Comparison of ENCODE assay signal across 15 mouse cellular contexts in genomic region chr15:78305341-78305933, GRCm38 (mm10). TPM values are rescaled to one million over a fixed set of nuclear protein-coding genes. Genes with fewer than 3 reads are reported as not detected.
DNase-seq lines count a peak whose midpoint lies in the region; ATAC-seq and TF ChIP-seq lines count a peak whose summit lies in the region.
"Had no signal": no experiment of that assay in that cellular context is flagged by ENCODE, and none has a peak within 500 bp of the region (broad histone marks: within the 10 kb centered on the region; RNA-seq: fewer than 3 reads in every experiment).

TSS of gene Csf2rb2 (minus strand) at chr15:78305721.

- no peak for TF ChIP-seq POLR2A in spleen, adult 2 months (IDR thresholded peaks at IDR 0.05; ENCODE audit: low read depth, low read length)

- no peak for TF ChIP-seq CTCF in spleen, adult 2 months (IDR thresholded peaks at IDR 0.05; ENCODE audit: extremely low read depth, insufficient read depth, insufficient read length, insufficient replicate concordance)

- H3K4me2 ChIP-seq in liver, embryonic 16.5 days (ENCODE audit: low read depth, low read length), result 0 out of 2 replicates have a peak within 1 kb of the TSS, but pooled peaks have one; percentile 24
- H3K4me2 ChIP-seq: embryonic facial prominence, embryonic 12.5 days; forebrain, embryonic 13.5 days had no signal

- 30% methylated on average over 10 of the region's 10 CpGs for WGBS in spleen, adult 2 months
- 31% methylated on average over 10 of the region's 10 CpGs for WGBS in liver, embryonic 16.5 days (ENCODE audit: insufficient replicate concordance)

- H3K36me3 ChIP-seq in spleen, adult 2 months (ENCODE audit: control insufficient read depth, insufficient read depth, low read length), result no peaks in the 10 kb centered on the region
- H3K36me3 ChIP-seq in liver, embryonic 16.5 days (ENCODE audit: control insufficient read depth, insufficient read depth), result no peaks in the 10 kb centered on the region
- H3K36me3 ChIP-seq in splenic B cell, adult 2 months (ENCODE audit: control insufficient read depth, insufficient read depth, low read length, poor library complexity, severe bottlenecking), result no peaks in the 10 kb centered on the region
- H3K36me3 ChIP-seq: embryonic facial prominence, embryonic 12.5 days had no signal

- no peak for ATAC-seq in liver, embryonic 16.5 days (ENCODE audit: low read depth)
- ATAC-seq: forebrain, embryonic 13.5 days; hindbrain, postnatal 0 days had no signal

- peaks cover 5% of the 10 kb centered on the region for H3K4me1 ChIP-seq in spleen, adult 2 months (ENCODE audit: control insufficient read depth, insufficient read depth, insufficient read length)
- H3K4me1 ChIP-seq in liver, embryonic 16.5 days (ENCODE audit: control insufficient read depth, low read depth, low read length), result no peaks in the 10 kb centered on the region
- H3K4me1 ChIP-seq: embryonic facial prominence, embryonic 12.5 days; forebrain, embryonic 13.5 days had no signal

- no peaks in the 10 kb centered on the region for H3K9me3 ChIP-seq in liver, embryonic 16.5 days (replicated peaks; ENCODE audit: control insufficient read depth, low read length)
- H3K9me3 ChIP-seq: embryonic facial prominence, embryonic 12.5 days; forebrain, embryonic 13.5 days had no signal

- H3K4me3 ChIP-seq in spleen, adult 2 months (ENCODE audit: extremely low read depth, insufficient read depth, insufficient read length), result peak within 1 kb of the TSS; percentile 40
- peak within 1 kb of the TSS; percentile 24 for H3K4me3 ChIP-seq in liver, embryonic 16.5 days (ENCODE audit: low read depth, low read length)
- H3K4me3 ChIP-seq: embryonic facial prominence, embryonic 12.5 days; forebrain, embryonic 13.5 days; layer of hippocampus, adult 2 months had no signal

- no peak within 1 kb of the TSS for H3K9ac ChIP-seq in liver, embryonic 16.5 days (ENCODE audit: low read depth, low read length)
- H3K9ac ChIP-seq: embryonic facial prominence, embryonic 12.5 days; forebrain, embryonic 13.5 days had no signal

- no peak for DNase-seq in spleen, adult 2 months (ENCODE audit: low read depth in 1 of 2, low spot score in 2 of 2)
- no peak for DNase-seq in spleen, postnatal 4 days (ENCODE audit: low spot score in 2 of 2)
- peak; percentile 10 for DNase-seq in brain, adult 2 months (ENCODE audit: low read depth, low spot score)
- DNase-seq in splenic B cell, adult 2 months (ENCODE audit: low read depth, low spot score), result peak; percentile 30
- DNase-seq in frontal cortex, postnatal 10 days (ENCODE audit: low spot score in 2 of 2), result no peak
- DNase-seq in adrenal gland, adult (ENCODE audit: inconsistent age in 2 of 2, low spot score in 1 of 2), result no peak
- DNase-seq: cerebellum, adult 9-11 months; gastrocnemius, postnatal 14 days; kidney, adult 9 months; right cerebral cortex, postnatal 14 days had no signal

- H3K27ac ChIP-seq in spleen, adult 2 months (ENCODE audit: insufficient read depth, low read length), result 0 out of 2 replicates have a peak within 1 kb of the TSS, but pooled peaks have one; percentile 10
- 0 out of 2 replicates have a peak within 1 kb of the TSS, but pooled peaks have one; percentile 16 for H3K27ac ChIP-seq in liver, embryonic 16.5 days (ENCODE audit: low read length)
- H3K27ac ChIP-seq: embryonic facial prominence, embryonic 12.5 days; forebrain, embryonic 13.5 days; hindbrain, postnatal 0 days; layer of hippocampus, adult 2 months had no signal

- no peaks in the 10 kb centered on the region for H3K27me3 ChIP-seq in spleen, adult 2 months (ENCODE audit: control insufficient read depth, insufficient read depth, low read length)
- no peaks in the 10 kb centered on the region; the same call in 1 of the 2 replicates for H3K27me3 ChIP-seq in liver, embryonic 16.5 days (ENCODE audit: control insufficient read depth, insufficient read depth, low read depth, low read length)
- no peaks in the 10 kb centered on the region for H3K27me3 ChIP-seq in splenic B cell, adult 2 months (ENCODE audit: control insufficient read depth, insufficient read depth, low read length, poor library complexity, severe bottlenecking)
- H3K27me3 ChIP-seq: embryonic facial prominence, embryonic 12.5 days; forebrain, embryonic 13.5 days had no signal

RNA-seq across cellular contexts. Expression of gene Csf2rb2, which starts in this region (rescaled TPM):
- 14.4 and 16.4 TPM in 2 replicates for polyA plus RNA-seq in spleen, adult 2 months (2012; rRNA removed)
- polyA plus RNA-seq in liver, embryonic 16.5 days (2015; fragmentation: Nextera tagmentation; extraction: Ambion mirVana), result 1.3 and 1.9 TPM in 2 replicates

Comparison
In these comparisons a context has a peak if more than half of its experiments do, and no peak if none do; other contexts are left out.
1. DNase-seq: peak in brain, adult 2 months (single experiment) and splenic B cell, adult 2 months (single experiment); none in spleen, adult 2 months (0 of 2), spleen, postnatal 4 days (0 of 2), frontal cortex, postnatal 10 days (0 of 2) and adrenal gland, adult (0 of 2).